Mouse (Mus musculus) hindbrain, embryonic 15.5 days (tissue): ENCODE results near the gene Chrm3. TPM values are rescaled to one million over a fixed set of nuclear protein-coding genes. Genes with fewer than 3 reads are reported as not detected.

Source experiments
- ATAC-seq: fragments of 200-750 bp; cut with Nextera tagmentation; 2 replicates; pipeline ENCODE4 v1.8.0; 2017; ENCODE audit warnings: low read depth, moderate number of reproducible peaks, moderate TSS enrichment; ENCODE audit not compliant: low FRiP score
- H3K27ac ChIP-seq: fragments of 300-500 bp; sonication (generic); replicated peaks from 2 replicates; pipeline ENCODE4 v1.5.1; 2015; ENCODE audit warnings: mild to moderate bottlenecking, inconsistent platforms
- H3K27me3 ChIP-seq: fragments of 300-500 bp; sonication (generic); 2 replicates; pipeline ENCODE4 v1.6.1; 2015; ENCODE audit warnings: control low read depth, inconsistent platforms
- H3K36me3 ChIP-seq: fragments of 300-500 bp; sonication (generic); 2 replicates; pipeline ENCODE4 v1.6.1; 2015; ENCODE audit warnings: control low read depth, inconsistent platforms
- H3K4me1 ChIP-seq: fragments of 300-500 bp; sonication (generic); replicated peaks from 2 replicates; pipeline ENCODE4 v1.6.1; 2015; ENCODE audit warnings: control low read depth, inconsistent platforms
- H3K4me2 ChIP-seq: fragments of 300-500 bp; sonication (generic); 2 replicates; pipeline ENCODE4 v1.6.1; 2015; ENCODE audit warnings: moderate library complexity, mild to moderate bottlenecking, inconsistent platforms
- H3K4me3 ChIP-seq: fragments of 300-500 bp; sonication (generic); 2 replicates; pipeline ENCODE4 v1.5.1; 2015; ENCODE audit warnings: mild to moderate bottlenecking, inconsistent platforms
- H3K9ac ChIP-seq: fragments of 300-500 bp; sonication (generic); 2 replicates; pipeline ENCODE4 v1.6.1; 2015; ENCODE audit warnings: inconsistent platforms
- H3K9me3 ChIP-seq: fragments of 300-500 bp; sonication (generic); 2 replicates; pipeline ENCODE4 v1.6.1; 2016; ENCODE audit warnings: control low read depth, inconsistent platforms
- WGBS: fragments of 180-500 bp; shearing (Covaris S2); methylation state at CpG from one replicate; pipeline ENCODE4 v1.1.7; 2015; 5-methylcytosine and 5-hydroxymethylcytosine counted together
- polyA plus RNA-seq: library from polyadenylated mRNA; unstranded; fragments of >200 nt; fragmentation: Nextera tagmentation; extraction: Ambion mirVana; gene quantifications from 2 replicates; pipeline ENCODE4 v1.2.1, GENCODE M21; 2015

Gene Chrm3
- polyA plus RNA-seq, 1 experiment from 2014 or later, result 3.2 TPM

DNA sequence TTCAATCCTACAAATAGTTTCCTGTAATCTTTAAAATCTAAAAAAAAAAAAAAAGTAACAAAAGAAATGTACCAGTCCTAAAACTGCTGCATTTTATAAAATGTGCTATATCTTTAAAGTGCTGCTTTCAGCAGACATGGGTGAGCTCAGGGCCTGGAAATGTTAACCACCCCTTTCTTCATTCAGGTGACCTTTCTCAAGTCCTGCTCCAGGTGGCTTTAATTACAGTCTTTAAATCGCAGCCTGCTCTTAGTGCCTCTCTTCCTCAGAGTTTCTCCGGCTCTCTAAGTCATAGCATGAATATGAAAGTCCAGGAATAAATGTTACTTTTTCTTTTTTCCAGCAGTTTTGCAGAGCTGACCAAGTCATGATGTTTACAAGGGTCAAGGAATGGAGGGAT lies 229.6 kb downstream of the Chrm3 start:
- ATAC-seq, result no peak
- Histone ChIP-seq H3K4me3 (no peak overlapping the region), H3K4me2 (no peak overlapping the region), H3K27ac (no peak overlapping the region), H3K36me3 (no peaks in the 10 kb centered on the region), H3K4me1 (no peaks in the 10 kb centered on the region), H3K9ac (no peak overlapping the region), H3K9me3 (no peaks in the 10 kb centered on the region), H3K27me3 (no peaks in the 10 kb centered on the region)
- WGBS, result 80% methylated on average over 2 of the region's 2 CpGs

DNA sequence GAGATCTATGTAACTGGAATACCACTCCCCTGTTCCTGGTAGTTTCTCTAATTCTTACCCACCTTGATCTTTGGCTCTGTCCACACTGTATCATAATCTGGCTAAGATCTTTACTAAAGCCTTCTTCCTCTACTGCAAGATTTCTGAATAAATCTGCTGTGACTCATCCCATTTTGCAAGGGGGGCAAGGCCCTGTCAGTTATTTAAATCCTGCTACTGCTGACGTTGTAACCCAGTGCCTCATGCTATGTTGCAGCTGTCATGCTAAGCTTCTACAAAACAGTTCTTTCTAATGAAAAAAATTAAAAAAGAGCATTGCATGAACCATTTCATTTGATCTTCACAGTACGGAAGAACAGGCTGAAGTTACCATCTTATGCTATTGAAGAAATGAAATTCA lies 248.4 kb downstream of the Chrm3 start:
- no peak overlapping the region for H3K4me2 ChIP-seq
- H3K4me1 ChIP-seq, result no peaks in the 10 kb centered on the region
- H3K9me3 ChIP-seq, result no peaks in the 10 kb centered on the region
- ATAC-seq, result no peak
- no peak overlapping the region for H3K9ac ChIP-seq
- 80% methylated on average over 2 of the region's 2 CpGs for WGBS
- H3K4me3 ChIP-seq, result no peak overlapping the region
- H3K27ac ChIP-seq, result no peak overlapping the region
- H3K27me3 ChIP-seq, result no peaks in the 10 kb centered on the region
- H3K36me3 ChIP-seq, result no peaks in the 10 kb centered on the region

DNA sequence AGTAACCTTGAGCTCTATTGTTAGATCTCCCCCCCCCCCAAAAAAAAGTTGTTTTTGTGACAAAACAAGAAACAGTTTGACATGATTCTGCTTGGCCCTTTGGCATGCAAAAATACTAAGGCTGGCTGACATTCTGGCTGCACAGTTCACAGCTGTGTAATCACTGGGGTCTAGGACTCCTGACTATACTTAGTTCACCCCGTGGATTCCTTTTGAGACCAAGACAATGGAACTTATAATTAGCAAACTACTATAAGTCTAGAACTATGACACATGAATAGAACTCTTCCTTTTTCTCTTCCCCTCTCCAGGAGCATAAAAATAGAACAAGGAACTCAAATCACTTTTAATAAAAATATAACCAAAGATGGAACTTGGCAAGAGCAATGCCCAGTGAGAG lies 251.1 kb downstream of the Chrm3 start:
- Histone ChIP-seq H3K27ac (no peak overlapping the region), H3K4me2 (no peak overlapping the region), H3K4me3 (no peak overlapping the region), H3K36me3 (no peaks in the 10 kb centered on the region), H3K9ac (no peak overlapping the region), H3K4me1 (no peaks in the 10 kb centered on the region), H3K9me3 (no peaks in the 10 kb centered on the region), H3K27me3 (no peaks in the 10 kb centered on the region)
- 43% methylated on average over 1 of the region's 1 CpGs for WGBS
- ATAC-seq, result no peak

DNA sequence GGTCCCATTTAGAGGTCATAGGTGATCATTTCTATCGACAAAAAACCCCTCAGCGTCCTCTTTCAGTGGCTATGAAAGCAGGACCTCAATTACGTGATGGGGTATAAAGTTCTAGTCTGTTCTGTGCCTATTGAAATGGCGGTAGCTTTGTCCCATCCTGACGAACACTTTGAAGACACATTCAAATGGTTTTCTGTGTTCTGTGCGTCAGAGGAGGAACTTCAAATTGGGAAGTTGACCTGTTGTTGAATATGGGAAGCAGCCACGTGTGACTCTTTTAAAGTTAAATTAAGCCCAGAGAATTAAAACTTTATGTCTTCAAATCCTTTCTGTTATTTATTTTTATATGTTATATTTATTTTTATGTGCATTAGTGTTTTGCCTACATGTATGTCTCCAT lies 253.3 kb downstream of the Chrm3 start:
- H3K9me3 ChIP-seq, result no peaks in the 10 kb centered on the region
- H3K36me3 ChIP-seq, result no peaks in the 10 kb centered on the region
- WGBS, result 84% methylated on average over 7 of the region's 7 CpGs
- no peak overlapping the region for H3K9ac ChIP-seq
- no peak overlapping the region for H3K4me2 ChIP-seq
- H3K4me3 ChIP-seq, result no peak overlapping the region
- no peaks in the 10 kb centered on the region for H3K27me3 ChIP-seq
- H3K27ac ChIP-seq, result no peak overlapping the region
- ATAC-seq, result no peak
- H3K4me1 ChIP-seq, result no peaks in the 10 kb centered on the region

DNA sequence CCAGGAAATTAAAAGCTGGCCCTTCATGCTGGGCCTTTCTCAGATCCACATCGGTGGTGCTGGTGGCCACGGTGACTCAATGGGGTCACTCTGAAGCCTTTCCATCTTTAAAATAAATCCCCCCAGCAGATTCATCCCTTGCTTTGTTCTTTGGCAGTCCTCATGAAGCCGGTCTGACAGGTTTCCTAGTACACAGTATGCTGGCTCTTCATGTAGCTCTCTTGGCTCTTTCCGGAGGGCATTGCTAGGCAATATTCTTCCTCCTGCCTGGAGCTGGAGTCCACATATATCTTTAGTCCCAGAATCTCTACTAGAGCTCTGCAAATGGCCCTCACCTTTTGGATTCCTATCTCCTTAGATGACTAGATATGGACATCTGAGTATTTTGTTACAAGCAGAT lies 269.9 kb downstream of the Chrm3 start:
- Histone ChIP-seq H3K36me3 (no peaks in the 10 kb centered on the region), H3K27ac (no peak overlapping the region), H3K27me3 (no peaks in the 10 kb centered on the region), H3K9ac (no peak overlapping the region), H3K4me3 (no peak overlapping the region), H3K4me1 (no peaks in the 10 kb centered on the region), H3K4me2 (no peak overlapping the region), H3K9me3 (no peaks in the 10 kb centered on the region)
- ATAC-seq, result no peak
- 82% methylated on average over 4 of the region's 4 CpGs for WGBS

DNA sequence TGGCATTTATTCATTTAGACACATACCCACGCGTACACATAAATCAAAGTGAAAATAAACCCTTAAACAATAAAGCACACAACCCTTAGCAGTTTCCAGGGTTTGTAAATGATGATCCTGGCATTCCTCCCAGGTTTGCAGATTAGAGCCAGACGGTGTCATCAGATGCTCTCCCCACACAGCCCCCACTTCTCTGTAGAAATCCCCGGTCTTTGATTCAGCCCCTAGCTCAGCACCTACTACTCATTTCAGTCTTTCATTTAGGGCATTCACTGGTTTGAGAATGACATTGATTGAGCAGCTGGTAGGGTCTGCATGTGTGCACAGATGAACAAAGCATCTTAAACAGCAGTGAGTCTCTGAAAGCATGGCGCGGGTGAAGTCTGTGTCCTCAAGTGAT lies 274.3 kb downstream of the Chrm3 start:
- no peak overlapping the region for H3K4me3 ChIP-seq
- H3K36me3 ChIP-seq, result no peaks in the 10 kb centered on the region
- peak; percentile 48; the same call in 1 of the 2 replicates for ATAC-seq

DNA sequence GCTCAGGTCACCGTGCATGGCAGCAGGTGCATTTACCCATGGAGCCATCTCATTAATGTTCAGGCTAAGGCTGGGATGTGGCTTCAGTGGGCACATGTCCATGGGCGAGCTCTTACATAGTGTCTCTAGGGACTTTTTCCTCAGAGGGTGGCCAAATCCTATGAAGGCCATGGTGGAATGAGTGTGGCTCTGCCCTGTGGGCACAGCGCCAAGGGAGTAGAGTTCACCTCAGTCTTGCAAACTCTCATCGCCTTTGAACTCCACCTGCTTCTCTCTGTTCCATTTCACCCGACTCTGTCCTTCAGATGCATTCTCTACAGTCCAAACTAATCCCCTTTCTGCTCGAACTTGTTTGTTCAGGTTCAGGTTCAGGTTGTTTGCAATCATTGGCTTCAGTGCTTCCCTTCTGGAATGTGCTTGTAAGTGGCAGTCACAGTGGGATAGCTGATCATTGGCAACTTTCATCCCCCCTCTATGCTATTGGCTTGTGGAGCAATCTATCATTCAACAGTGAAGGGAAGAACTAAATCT lies 278.7 kb downstream of the Chrm3 start:
- H3K4me2 ChIP-seq, result no peak overlapping the region
- ATAC-seq, result no peak
- H3K9me3 ChIP-seq, result no peaks in the 10 kb centered on the region
- H3K27me3 ChIP-seq, result no peaks in the 10 kb centered on the region
- no peaks in the 10 kb centered on the region for H3K4me1 ChIP-seq
- H3K9ac ChIP-seq, result no peak overlapping the region
- H3K27ac ChIP-seq, result no peak overlapping the region
- 88% methylated on average over 6 of the region's 6 CpGs for WGBS
- H3K4me3 ChIP-seq, result no peak overlapping the region
- H3K36me3 ChIP-seq, result no peaks in the 10 kb centered on the region

More for the DNA sequence above, 274.3 kb downstream of the Chrm3 start:
- Histone ChIP-seq H3K9ac (no peak overlapping the region), H3K4me1 (no peaks in the 10 kb centered on the region), H3K27ac (no peak overlapping the region), H3K4me2 (no peak overlapping the region), H3K27me3 (no peaks in the 10 kb centered on the region), H3K9me3 (no peaks in the 10 kb centered on the region)
- WGBS, result 68% methylated on average over 6 of the region's 6 CpGs

DNA sequence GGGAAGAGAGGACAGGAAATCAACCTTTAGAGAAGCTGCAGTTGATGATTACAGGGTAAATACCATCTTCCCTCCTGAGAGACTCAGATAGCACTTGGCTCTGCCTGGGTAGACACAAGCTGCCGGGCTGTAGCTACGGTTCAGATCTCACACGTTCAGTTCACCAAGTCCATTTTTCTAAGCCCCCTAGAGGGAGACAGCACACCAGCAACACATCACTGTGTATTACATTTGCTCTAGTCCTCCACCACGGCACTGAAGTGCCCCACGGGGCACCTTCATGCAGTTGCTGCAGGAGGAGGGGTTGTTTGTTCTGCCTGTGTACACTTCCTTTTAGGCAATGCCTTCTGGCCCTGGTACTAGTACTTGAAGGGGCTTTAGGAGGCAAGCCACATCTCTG lies 289.5 kb downstream of the Chrm3 start:
- Histone ChIP-seq H3K4me3 (no peak overlapping the region), H3K9ac (no peak overlapping the region), H3K4me1 (no peaks in the 10 kb centered on the region), H3K27ac (no peak overlapping the region), H3K4me2 (no peak overlapping the region), H3K9me3 (no peaks in the 10 kb centered on the region), H3K36me3 (no peaks in the 10 kb centered on the region), H3K27me3 (no peaks in the 10 kb centered on the region)
- 19% methylated on average over 5 of the region's 5 CpGs for WGBS
- peak; percentile 83 for ATAC-seq

DNA sequence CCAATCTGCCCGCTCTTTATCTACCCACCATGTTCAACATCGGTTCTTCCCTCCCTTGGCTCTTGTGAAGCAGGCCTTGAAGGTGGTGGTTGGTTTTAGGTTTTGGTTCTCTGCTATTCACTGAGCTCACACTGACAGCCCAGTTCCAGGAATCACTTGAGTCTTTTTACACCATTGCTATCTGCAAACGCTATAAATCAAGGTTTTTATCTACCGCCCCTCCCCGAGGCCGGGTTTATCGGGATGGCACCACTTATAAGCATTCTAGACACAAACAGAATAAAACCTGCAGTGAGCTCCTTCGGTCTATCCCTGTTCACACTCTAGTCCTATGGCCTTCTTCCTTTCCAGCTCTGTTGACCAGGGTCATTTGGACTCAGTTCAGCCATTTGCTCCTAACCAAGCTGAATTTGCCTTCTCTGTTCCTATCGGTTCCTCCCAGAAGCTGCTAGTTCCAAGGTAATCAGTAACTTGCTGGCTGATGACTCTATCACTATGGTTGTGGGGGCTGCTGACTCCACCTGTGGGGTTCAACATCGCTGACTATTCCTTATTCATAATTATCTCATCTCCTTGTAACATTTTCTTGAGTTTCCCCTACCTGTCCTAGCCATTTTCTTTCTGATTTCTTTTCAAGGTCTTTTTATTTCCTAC lies 291.6 kb downstream of the Chrm3 start:
- no peak for ATAC-seq
- H3K9me3 ChIP-seq, result no peaks in the 10 kb centered on the region
- H3K4me2 ChIP-seq, result no peak overlapping the region
- H3K27me3 ChIP-seq, result no peaks in the 10 kb centered on the region
- no peak overlapping the region for H3K4me3 ChIP-seq
- no peak overlapping the region for H3K9ac ChIP-seq
- no peaks in the 10 kb centered on the region for H3K36me3 ChIP-seq
- H3K27ac ChIP-seq, result no peak overlapping the region
- 93% methylated on average over 10 of the region's 10 CpGs for whole genome bisulfite sequencing
- no peaks in the 10 kb centered on the region for H3K4me1 ChIP-seq

DNA sequence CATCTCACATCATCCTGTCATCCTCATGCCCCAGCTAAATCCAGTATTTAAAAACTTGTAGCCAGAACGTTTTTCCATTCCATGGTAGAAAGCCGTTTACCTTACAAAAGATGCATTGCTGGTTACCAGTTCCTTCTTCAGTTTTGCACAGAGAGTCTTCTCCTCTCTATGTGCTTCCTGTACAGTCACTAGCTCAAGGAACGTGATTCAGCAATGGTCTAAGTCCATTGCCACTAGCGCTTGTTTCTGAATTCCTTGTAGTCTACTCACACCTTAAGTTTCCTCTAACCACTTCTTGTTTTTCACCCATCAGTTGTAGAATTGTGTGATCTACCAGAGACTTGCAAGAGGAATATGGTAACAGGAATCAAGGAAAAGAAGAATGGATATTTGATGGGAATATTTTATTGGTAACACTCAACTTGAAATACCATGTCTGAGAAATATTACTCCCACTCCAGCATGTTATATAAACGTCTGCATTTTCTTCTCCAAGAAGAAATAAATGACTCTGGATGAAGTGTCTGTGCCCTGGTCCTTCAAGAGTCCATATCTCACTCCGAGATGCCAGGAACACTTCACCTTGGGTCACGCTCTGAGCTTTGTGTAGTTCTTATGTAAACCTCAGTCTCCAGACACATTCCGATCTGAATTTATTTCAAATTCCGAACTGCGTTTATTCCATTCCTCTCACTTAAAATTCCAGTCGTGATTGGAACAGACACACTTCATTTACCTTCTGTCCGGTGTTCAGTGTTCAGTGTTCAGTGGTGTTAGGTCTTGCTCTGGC lies 293.6 kb downstream of the Chrm3 start:
- Histone ChIP-seq H3K4me3 (no peak overlapping the region), H3K27me3 (no peaks in the 10 kb centered on the region), H3K27ac (no peak overlapping the region), H3K4me1 (no peaks in the 10 kb centered on the region), H3K36me3 (no peaks in the 10 kb centered on the region), H3K9ac (no peak overlapping the region), H3K9me3 (no peaks in the 10 kb centered on the region), H3K4me2 (no peak overlapping the region)
- no peak for ATAC-seq
- WGBS, result 89% methylated on average over 12 of the region's 12 CpGs

DNA sequence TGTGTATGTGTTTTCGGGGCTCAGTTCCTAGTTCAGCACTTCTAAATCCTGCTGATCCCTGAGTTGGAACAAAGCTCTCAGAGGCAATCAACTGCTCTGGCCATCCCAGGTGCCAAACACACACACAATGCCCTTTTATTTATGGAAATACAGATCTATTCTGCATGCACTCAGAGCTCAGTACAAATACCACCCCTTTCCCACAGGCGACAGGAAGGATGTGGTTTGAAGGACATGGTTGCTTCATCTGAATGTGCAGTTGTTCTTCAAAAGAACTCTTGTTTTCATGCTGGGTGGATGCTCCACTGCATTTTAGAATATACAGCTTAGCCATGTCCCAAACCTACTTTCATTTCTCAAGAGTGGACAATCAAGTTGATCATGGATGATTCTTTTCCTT lies 294.9 kb downstream of the Chrm3 start:
- H3K27ac ChIP-seq, result no peak overlapping the region
- no peaks in the 10 kb centered on the region for H3K9me3 ChIP-seq
- ATAC-seq, result no peak
- no peak overlapping the region for H3K4me2 ChIP-seq
- no peak overlapping the region for H3K4me3 ChIP-seq
- no peak overlapping the region for H3K9ac ChIP-seq
- no peaks in the 10 kb centered on the region for H3K27me3 ChIP-seq
- H3K36me3 ChIP-seq, result no peaks in the 10 kb centered on the region
- H3K4me1 ChIP-seq, result no peaks in the 10 kb centered on the region
- 63% methylated on average over 2 of the region's 2 CpGs for WGBS

DNA sequence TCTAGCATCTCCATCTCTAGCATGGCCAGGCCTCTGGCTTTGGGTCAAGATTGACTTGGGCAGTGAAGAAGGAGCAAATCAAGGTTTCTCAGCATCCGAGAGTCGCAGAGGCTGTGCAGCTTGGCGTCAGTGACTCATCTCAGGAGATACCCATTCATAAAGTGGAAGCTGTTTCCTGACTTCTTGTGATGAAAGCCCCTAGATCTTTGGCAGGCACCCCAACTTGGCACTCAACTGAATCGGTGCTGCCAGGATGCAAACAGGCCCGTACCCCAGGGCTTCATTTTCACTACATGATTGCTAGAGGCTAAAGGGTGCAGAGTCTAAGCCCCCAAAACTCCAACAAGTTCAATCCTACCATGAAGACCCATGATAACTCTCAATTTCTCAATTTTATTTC lies 298.0 kb downstream of the Chrm3 start:
- no peaks in the 10 kb centered on the region for H3K27me3 ChIP-seq

More for the DNA sequence above, 298.0 kb downstream of the Chrm3 start:
- no peak overlapping the region for H3K27ac ChIP-seq
- no peaks in the 10 kb centered on the region for H3K36me3 ChIP-seq
- H3K4me3 ChIP-seq, result no peak overlapping the region
- no peak overlapping the region for H3K9ac ChIP-seq
- no peaks in the 10 kb centered on the region for H3K9me3 ChIP-seq
- WGBS, result 87% methylated on average over 5 of the region's 5 CpGs
- H3K4me1 ChIP-seq, result no peaks in the 10 kb centered on the region
- ATAC-seq, result no peak
- H3K4me2 ChIP-seq, result no peak overlapping the region
